In the genomic region with DNA sequence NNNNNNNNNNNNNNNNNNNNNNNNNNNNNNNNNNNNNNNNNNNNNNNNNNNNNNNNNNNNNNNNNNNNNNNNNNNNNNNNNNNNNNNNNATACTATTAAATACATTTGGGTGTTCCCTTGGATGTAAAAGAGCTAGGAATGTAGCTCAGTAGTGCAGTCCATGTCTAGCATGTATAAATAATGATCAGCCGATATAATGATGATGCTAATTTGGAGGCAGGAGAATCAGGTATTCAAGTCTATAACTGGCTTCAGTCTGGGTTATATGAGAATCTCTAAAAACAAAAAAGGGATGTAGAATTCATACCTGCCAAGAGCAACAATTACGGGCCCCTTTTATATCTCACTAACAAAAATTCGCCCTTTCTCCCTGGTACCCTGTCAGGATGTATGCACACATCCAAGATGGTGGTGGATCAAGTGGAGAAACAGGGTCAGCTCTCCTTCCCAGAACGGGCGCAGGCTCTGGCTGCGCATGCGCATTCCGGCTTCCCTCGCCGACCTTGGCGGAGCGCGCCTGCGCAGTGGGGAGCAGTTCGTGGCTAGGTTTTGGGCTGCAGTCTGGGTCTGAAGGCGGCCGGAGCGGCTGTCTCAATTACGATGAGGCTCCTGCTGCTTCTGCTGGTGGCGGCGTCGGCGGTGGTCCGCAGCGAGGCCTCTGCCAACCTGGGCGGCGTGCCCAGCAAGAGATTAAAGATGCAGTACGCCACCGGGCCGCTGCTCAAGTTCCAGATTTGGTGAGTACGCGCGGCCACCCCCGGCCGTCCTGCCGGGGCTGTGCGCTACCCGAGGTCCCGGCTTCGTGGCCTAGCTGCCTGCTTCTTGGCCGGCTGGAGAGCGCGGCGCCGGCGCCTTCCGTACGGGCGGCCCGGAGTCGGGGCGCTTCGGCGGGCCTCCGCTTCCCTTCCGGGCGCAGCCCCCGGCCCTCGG, we compare ENCODE assay signal across 8 mouse cellular contexts. TPM values are rescaled to one million over a fixed set of nuclear protein-coding genes. Genes with fewer than 3 reads are reported as not detected.
DNase-seq lines count a peak whose midpoint lies in the region; ATAC-seq and TF ChIP-seq lines count a peak whose summit lies in the region.

A gene (plus strand): TSS at position 500 of the 930 bp plus-strand sequence.

- H3K36me3 ChIP-seq in heart, embryonic 11.5 days (ENCODE audit: control insufficient read depth, insufficient read depth, low read length): peaks cover 4% of the 10 kb centered on the region
- peaks cover 12% of the 10 kb centered on the region; the same call in 1 of the 2 replicates for H3K36me3 ChIP-seq in kidney, embryonic 16.5 days (ENCODE audit: insufficient read depth, low read length)
- H3K36me3 ChIP-seq in liver, adult 2 months (ENCODE audit: control insufficient read depth, insufficient read depth, low read length): peaks cover 2% of the 10 kb centered on the region; the same call in 1 of the 2 replicates
- peaks cover 8% of the 10 kb centered on the region for H3K36me3 ChIP-seq in myocyte (ENCODE audit: control insufficient read depth, insufficient read depth)
- H3K36me3 ChIP-seq in splenic B cell, adult 2 months (ENCODE audit: control insufficient read depth, insufficient read depth, low read length, poor library complexity, severe bottlenecking): no peaks in the 10 kb centered on the region

- TF ChIP-seq POLR2A in liver, adult 2 months (IDR thresholded peaks at IDR 0.05; ENCODE audit: extremely low read depth, insufficient read depth, low read length): peak; percentile 96
- TF ChIP-seq POLR2A in myocyte (IDR thresholded peaks at IDR 0.05; ENCODE audit: insufficient read length, low read depth): peak; percentile 99

- no peaks in the 10 kb centered on the region for H3K27me3 ChIP-seq in heart, embryonic 11.5 days (ENCODE audit: control insufficient read depth, insufficient read depth, low read length)
- no peaks in the 10 kb centered on the region for H3K27me3 ChIP-seq in kidney, embryonic 16.5 days (ENCODE audit: insufficient read depth, low read length)
- no peaks in the 10 kb centered on the region for H3K27me3 ChIP-seq in liver, adult 2 months (ENCODE audit: control insufficient read depth, insufficient read depth, low read length)
- H3K27me3 ChIP-seq in myocyte (ENCODE audit: control insufficient read depth, insufficient read depth, insufficient read length): no peaks in the 10 kb centered on the region
- H3K27me3 ChIP-seq in splenic B cell, adult 2 months (ENCODE audit: control insufficient read depth, insufficient read depth, low read length, poor library complexity, severe bottlenecking): no peaks in the 10 kb centered on the region

- no peaks in the 10 kb centered on the region for H3K9me3 ChIP-seq in heart, embryonic 11.5 days (replicated peaks; ENCODE audit: control insufficient read depth, low read length)
- no peaks in the 10 kb centered on the region for H3K9me3 ChIP-seq in kidney, embryonic 16.5 days (ENCODE audit: low read length)

- H3K4me1 ChIP-seq in heart, embryonic 11.5 days (ENCODE audit: control insufficient read depth, insufficient read depth, low read length): peaks cover 2% of the 10 kb centered on the region; the same call in 1 of the 2 replicates
- peaks cover 5% of the 10 kb centered on the region; the same call in 1 of the 2 replicates for H3K4me1 ChIP-seq in kidney, embryonic 16.5 days (ENCODE audit: insufficient read depth, low read length)
- peaks cover 9% of the 10 kb centered on the region; the same call in 1 of the 2 replicates for H3K4me1 ChIP-seq in liver, adult 2 months (ENCODE audit: control insufficient read depth, insufficient read depth, low read length)

- H3ac ChIP-seq in myocyte (ENCODE audit: control insufficient read depth, insufficient read length): peak within 1 kb of the TSS; percentile 93

- H3K4me2 ChIP-seq in heart, embryonic 11.5 days: peak within 1 kb of the TSS; percentile 71
- H3K4me2 ChIP-seq in kidney, embryonic 16.5 days (replicated peaks; ENCODE audit: low read depth, low read length): peak within 1 kb of the TSS; percentile 60
- H3K4me2 ChIP-seq in myocyte (ENCODE audit: low read depth): peak within 1 kb of the TSS; percentile 55

- H3K9ac ChIP-seq in heart, embryonic 11.5 days (ENCODE audit: low read depth, low read length): peak within 1 kb of the TSS; percentile 100
- H3K9ac ChIP-seq in kidney, embryonic 16.5 days (replicated peaks; ENCODE audit: low read length): peak within 1 kb of the TSS; percentile 100
- H3K9ac ChIP-seq in liver, adult 2 months (ENCODE audit: low read depth, low read length): peak within 1 kb of the TSS; percentile 98

- peaks cover 9% of the 10 kb centered on the region for H3K79me2 ChIP-seq in liver, adult 2 months (ENCODE audit: control insufficient read depth, insufficient read depth, low read length)
- peaks cover 44% of the 10 kb centered on the region for H3K79me2 ChIP-seq in myocyte (ENCODE audit: control insufficient read depth, insufficient read depth)

- peak; percentile 94 for ATAC-seq in erythroblast, adult 5-6 weeks (replicated peaks; ENCODE audit: low FRiP score, poor library complexity, severe bottlenecking)
- peak; percentile 92 for ATAC-seq in heart, embryonic 11.5 days (replicated peaks; ENCODE audit: insufficient number of reproducible peaks, low FRiP score, low TSS enrichment)
- ATAC-seq in kidney, embryonic 16.5 days (ENCODE audit: low FRiP score, low TSS enrichment): peak; percentile 95

- H3K4me3 ChIP-seq in heart, embryonic 11.5 days (ENCODE audit: low read depth, low read length): peak within 1 kb of the TSS; percentile 98
- peak within 1 kb of the TSS; percentile 90 for H3K4me3 ChIP-seq in kidney, embryonic 16.5 days (ENCODE audit: low read length)
- peak within 1 kb of the TSS; percentile 98 for H3K4me3 ChIP-seq in liver, adult 2 months (ENCODE audit: insufficient read depth, low read depth, low read length)
- peak within 1 kb of the TSS; percentile 59 for H3K4me3 ChIP-seq in myocyte

- peak; percentile 93 to 96 for DNase-seq in B cell, adult 2 months
- DNase-seq in brain, adult 2 months (ENCODE audit: low read depth, low spot score): peak; percentile 98
- peak; percentile 83 for DNase-seq in liver, adult 2 months (ENCODE audit: extremely low read depth, low read depth, low spot score)
- peak; percentile 96 for DNase-seq in splenic B cell, adult 2 months (ENCODE audit: low read depth, low spot score)

- no peak for TF ChIP-seq CTCF in liver, adult 2 months (IDR thresholded peaks at IDR 0.05; ENCODE audit: low read depth, low read length)

- peak within 1 kb of the TSS; percentile 99 for H3K27ac ChIP-seq in heart, embryonic 11.5 days (ENCODE audit: low read depth, low read length)
- H3K27ac ChIP-seq in kidney, embryonic 16.5 days (ENCODE audit: low read length): peak within 1 kb of the TSS; percentile 100
- H3K27ac ChIP-seq in liver, adult 2 months (replicated peaks; ENCODE audit: insufficient read depth, low read depth, low read length): peak within 1 kb of the TSS; percentile 93

- WGBS in heart, embryonic 11.5 days (ENCODE audit: insufficient replicate concordance): 2% methylated on average over 59 of the region's 59 CpGs
- WGBS in kidney, embryonic 16.5 days: 1% methylated on average over 59 of the region's 59 CpGs
- WGBS in liver, adult 2 months: 2% methylated on average over 59 of the region's 59 CpGs

TF ChIP-seq in myocyte, 11 proteins besides CTCF, POLR2A, EP300 and RAD21:
- peak in 1 of 3 experiments; percentile 4 for TF ChIP-seq MYOD1 (IDR thresholded peaks at IDR 0.05; ENCODE audit: control insufficient read depth in 1 of 3, insufficient read length in 2 of 3, low read depth in 2 of 3)
- TF ChIP-seq MYOG (IDR thresholded peaks at IDR 0.05; ENCODE audit: control insufficient read depth in 1 of 3, insufficient read depth in 1 of 3, insufficient read length in 2 of 3, low read depth in 2 of 3): no peak
- peak; percentile 99 for TF ChIP-seq POLR2AphosphoS2 (IDR thresholded peaks at IDR 0.05; ENCODE audit: insufficient read length, low read depth)
TF ChIP-seq in myocyte: peak in this region for 2.

RNA-seq across cellular contexts. Expression of the gene that starts here (rescaled TPM):
- total RNA-seq in erythroblast, adult 5-6 weeks (2015; ENCODE audit: low replicate concordance): 79.7 and 85.5 TPM in 2 replicates
- 109 and 119 TPM in 2 replicates for total RNA-seq in erythroblast, adult 5-6 weeks (2017; ENCODE audit: low replicate concordance)
- 25.3 and 27.1 TPM in 2 replicates for polyA plus RNA-seq in heart, embryonic 11.5 days (2014; fragmentation: Nextera tagmentation; extraction: Ambion mirVana)
- polyA plus RNA-seq in kidney, embryonic 16.5 days (2015; fragmentation: Nextera tagmentation; extraction: Ambion mirVana): 24.3 and 27.3 TPM in 2 replicates
- total RNA-seq in liver, adult 2 months (2014; rRNA removed): 145 and 147 TPM in 2 replicates
- 41.5 and 46.8 TPM in 2 replicates for polyA plus RNA-seq in liver, adult 2 months (2012; rRNA removed)
- polyA plus RNA-seq in myocyte (2012; fragmentation: generic; extraction: Trizol): 35.6 TPM

Comparison
In these comparisons a context has a peak if more than half of its experiments do, and no peak if none do; other contexts are left out.
1. Peak in every context shown above with its lines: DNase-seq, ATAC-seq, H3K4me3 ChIP-seq and H3K27ac ChIP-seq.